Mouse (Mus musculus) C2C12 (cell line): Measurements from ENCODE around the gene Ppil1.

Experiments used
- CTCF ChIP-seq: IDR thresholded peaks from one replicate; pipeline ENCODE4 v1.5.1; 2011; ENCODE audit not compliant: control insufficient read depth, insufficient read depth, insufficient read length
- MAX ChIP-seq: IDR thresholded peaks from one replicate; pipeline ENCODE4 v1.6.1; 2011; ENCODE audit warnings: mild to moderate bottlenecking, control low read depth
- USF1 ChIP-seq: IDR thresholded peaks from one replicate; pipeline ENCODE4 v1.6.1; 2011; ENCODE audit warnings: low read depth, mild to moderate bottlenecking, control low read depth, moderate library complexity

- TF ChIP-seq CTCF (no peak), USF1 (no peak), MAX (no peak)
Observed at GRCm38 (mm10) chr17:29297321-29297720, 33.3 kb upstream of the Ppil1 start.
